Mouse (Mus musculus) layer of hippocampus, postnatal 10 days (tissue): Measurements from ENCODE around the gene Rnf41. TPM values are rescaled to one million over a fixed set of nuclear protein-coding genes. Genes with fewer than 3 reads are reported as not detected.

Experiments used
- DNase-seq, 2 experiments: peaks; one replicate each; pipeline ENCODE4 v3.0.0; 2021; ENCODE audit warnings: low spot score in 2 of 2
- long read RNA-seq: library from polyadenylated mRNA; stranded (forward); transcript quantifications from one replicate; pipeline ENCODE4 v2.0.0, GENCODE M21; 2023
- total RNA-seq, 2 experiments: library from RNA; stranded (reverse); gene quantifications; 2 replicates each; pipeline ENCODE4 v1.2.3; 2021

Rnf41 gene
- total RNA-seq: 10 to 100 TPM; 76.0 to 78.2 TPM
- long read RNA-seq, transcript Rnf41-201 (7 exons, 3,144 nt): major isoform, 7 of 25 reads
- long read RNA-seq, partial matches to known transcripts: 14 of 25 reads
- long read RNA-seq, other reads (novel, unspliced or antisense): 3 of 25 reads

GRCm38 (mm10) chr10:128411211-128412054 is at the start of gene Rnf41, which contains the start of gene Nabp2:
Gene Rnf41 (plus strand): TSS chr10:128411657.
Gene Nabp2 (minus strand): TSS chr10:128411492.
- peak; percentile 95 to 96 for DNase-seq

GRCm38 (mm10) chr10:128361836-128362235 is 49.6 kb upstream of the Rnf41 start:
- no peak for DNase-seq

GRCm38 (mm10) chr10:128362568-128362967 is 48.9 kb upstream of the Rnf41 start:
- peak in 1 of 2 experiments; percentile 37 for DNase-seq

- DNase-seq: no peak
Measured at GRCm38 (mm10) chr10:128367899-128368401, 43.5 kb upstream of the Rnf41 start.

- DNase-seq: peak; percentile 89 to 91
Measured at GRCm38 (mm10) chr10:128368402-128369217, 42.8 kb upstream of the Rnf41 start, which contains the start of gene Coq10a. Gene Coq10a (minus strand): TSS chr10:128368997.

- DNase-seq: no peak
Measured at GRCm38 (mm10) chr10:128369218-128369543, 42.3 kb upstream of the Rnf41 start.

- DNase-seq: no peak
Measured at GRCm38 (mm10) chr10:128369599-128369998, 41.9 kb upstream of the Rnf41 start.

- no peak for DNase-seq
Measured at GRCm38 (mm10) chr10:128370021-128370420, 41.4 kb upstream of the Rnf41 start.

- no peak for DNase-seq
Measured at GRCm38 (mm10) chr10:128370601-128371000, 40.9 kb upstream of the Rnf41 start.

GRCm38 (mm10) chr10:128372142-128372541 is 39.3 kb upstream of the Rnf41 start:
- no peak for DNase-seq

GRCm38 (mm10) chr10:128372989-128373748 is 38.3 kb upstream of the Rnf41 start:
- DNase-seq: no peak

GRCm38 (mm10) chr10:128374393-128374792 is 37.1 kb upstream of the Rnf41 start:
- no peak for DNase-seq

GRCm38 (mm10) chr10:128376099-128376454 is 35.4 kb upstream of the Rnf41 start:
- DNase-seq: no peak

- peak; percentile 82 to 92 for DNase-seq
Measured at GRCm38 (mm10) chr10:128376455-128377211, 34.8 kb upstream of the Rnf41 start, which contains the start of gene Ankrd52. Gene Ankrd52 (plus strand): TSS chr10:128377115.

- DNase-seq: peak; percentile 62 to 69
Measured at GRCm38 (mm10) chr10:128377222-128377939, 34.1 kb upstream of the Rnf41 start.

GRCm38 (mm10) chr10:128377940-128378448 is 33.5 kb upstream of the Rnf41 start:
- no peak for DNase-seq

GRCm38 (mm10) chr10:128378462-128378861 is 33.0 kb upstream of the Rnf41 start:
- no peak for DNase-seq

- DNase-seq: no peak
Measured at GRCm38 (mm10) chr10:128379260-128379659, 32.2 kb upstream of the Rnf41 start.

GRCm38 (mm10) chr10:128380565-128380964 is 30.9 kb upstream of the Rnf41 start:
- no peak for DNase-seq
